Mouse (Mus musculus) lung, postnatal 0 days (tissue): Measurements from ENCODE around the gene Tex48. TPM values are rescaled to one million over a fixed set of nuclear protein-coding genes. Genes with fewer than 3 reads are reported as not detected.

Experiments used
- ATAC-seq: fragments of 200-750 bp; cut with Nextera tagmentation; 2 replicates; pipeline ENCODE4 v1.8.0; 2017; ENCODE audit warnings: moderate library complexity
- DNase-seq: peaks from one replicate; pipeline ENCODE4 v3.0.0-alpha.2; 2016; ENCODE audit warnings: low spot score
- H3K27ac ChIP-seq: fragments of 300-500 bp; sonication (generic); 2 replicates; pipeline ENCODE4 v1.5.1; 2014; ENCODE audit warnings: antibody characterized with exemption, mild to moderate bottlenecking, low read length, mixed read lengths
- H3K27me3 ChIP-seq: fragments of 300-500 bp; sonication (generic); replicated peaks from 2 replicates; pipeline ENCODE4 v1.6.1; 2014; ENCODE audit warnings: low read length, mixed read lengths; ENCODE audit not compliant: insufficient read depth
- H3K36me3 ChIP-seq: fragments of 300-500 bp; sonication (generic); 2 replicates; pipeline ENCODE4 v1.6.1; 2014; ENCODE audit warnings: low read length, mixed read lengths; ENCODE audit not compliant: insufficient read depth
- H3K4me1 ChIP-seq: fragments of 300-500 bp; sonication (generic); 2 replicates; pipeline ENCODE4 v1.6.1; 2014; ENCODE audit warnings: antibody characterized with exemption, low read depth, low read length, mixed read lengths; ENCODE audit not compliant: insufficient read depth
- H3K4me2 ChIP-seq: fragments of 300-500 bp; sonication (generic); replicated peaks from 2 replicates; pipeline ENCODE4 v1.6.1; 2014; ENCODE audit warnings: low read depth, mild to moderate bottlenecking, low read length, moderate library complexity, mixed read lengths
- H3K4me3 ChIP-seq: fragments of 300-500 bp; sonication (generic); 2 replicates; pipeline ENCODE4 v1.5.1; 2014; ENCODE audit warnings: low read depth, low read length
- H3K9ac ChIP-seq: fragments of 300-500 bp; sonication (generic); replicated peaks from 2 replicates; pipeline ENCODE4 v1.6.1; 2014; ENCODE audit warnings: low read depth, mild to moderate bottlenecking
- H3K9me3 ChIP-seq: fragments of 300-500 bp; sonication (generic); 2 replicates; pipeline ENCODE4 v1.6.1; 2016; ENCODE audit warnings: low read length, mixed read lengths
- CTCF ChIP-seq: IDR thresholded peaks from 2 replicates; pipeline ENCODE4 v1.5.1; 2016; ENCODE audit warnings: antibody characterized with exemption, mild to moderate bottlenecking
- EP300 ChIP-seq: IDR thresholded peaks from 2 replicates; pipeline ENCODE4 v1.6.1; 2016; ENCODE audit warnings: antibody characterized with exemption, mild to moderate bottlenecking, control low read depth
- WGBS: fragments of 180-500 bp; shearing (Covaris S2); extraction: QIAGEN DNeasy Blood & Tissue Kit; methylation state at CpG from one replicate; pipeline ENCODE4 v1.1.7; 2014; 5-methylcytosine and 5-hydroxymethylcytosine counted together
- polyA plus RNA-seq: library from polyadenylated mRNA; unstranded; fragments of >200 nt; fragmentation: Nextera tagmentation; extraction: Ambion mirVana; gene quantifications from 2 replicates; pipeline ENCODE4 v1.2.1, GENCODE M21; 2015

The Tex48 gene
- polyA plus RNA-seq, 1 experiment from 2014 or later: not detected

GRCm38 (mm10) chr4:63586240-63586639 is 36.0 kb downstream of the Tex48 start:
- H3K4me2 ChIP-seq: no peak overlapping the region
- H3K9ac ChIP-seq: no peak overlapping the region
- H3K4me3 ChIP-seq: no peak overlapping the region
- no peak for TF ChIP-seq CTCF
- TF ChIP-seq EP300: no peak
- ATAC-seq (no peak), DNase-seq (no peak)
- no peaks in the 10 kb centered on the region for H3K9me3 ChIP-seq
- H3K36me3 ChIP-seq: no peaks in the 10 kb centered on the region
- H3K27me3 ChIP-seq: no peaks in the 10 kb centered on the region
- WGBS: 84% methylated on average over 2 of the region's 2 CpGs
- H3K4me1 ChIP-seq: no peaks in the 10 kb centered on the region
- H3K27ac ChIP-seq: no peak overlapping the region

GRCm38 (mm10) chr4:63585216-63585615 is 37.0 kb downstream of the Tex48 start:
- TF ChIP-seq CTCF (no peak), EP300 (no peak)
- ATAC-seq (no peak), DNase-seq (no peak)
- Histone ChIP-seq H3K4me2 (no peak overlapping the region), H3K9ac (no peak overlapping the region), H3K36me3 (no peaks in the 10 kb centered on the region), H3K4me1 (no peaks in the 10 kb centered on the region), H3K9me3 (no peaks in the 10 kb centered on the region), H3K27ac (no peak overlapping the region), H3K4me3 (no peak overlapping the region), H3K27me3 (no peaks in the 10 kb centered on the region)
- 89% methylated on average over 10 of the region's 10 CpGs for WGBS

GRCm38 (mm10) chr4:63582580-63582979 is 39.6 kb downstream of the Tex48 start:
- Histone ChIP-seq H3K9ac (no peak overlapping the region), H3K9me3 (no peaks in the 10 kb centered on the region), H3K4me2 (no peak overlapping the region), H3K36me3 (no peaks in the 10 kb centered on the region), H3K4me1 (no peaks in the 10 kb centered on the region), H3K27ac (no peak overlapping the region), H3K4me3 (no peak overlapping the region), H3K27me3 (no peaks in the 10 kb centered on the region)
- 78% methylated on average over 5 of the region's 5 CpGs for WGBS
- ATAC-seq: no peak
- no peak for DNase-seq
- TF ChIP-seq EP300 (no peak), CTCF (no peak)

- TF ChIP-seq CTCF: no peak
- no peak for TF ChIP-seq EP300
- Histone ChIP-seq H3K4me3 (no peak overlapping the region), H3K27me3 (no peaks in the 10 kb centered on the region), H3K9me3 (no peaks in the 10 kb centered on the region), H3K27ac (no peak overlapping the region), H3K4me1 (no peaks in the 10 kb centered on the region), H3K9ac (no peak overlapping the region), H3K36me3 (no peaks in the 10 kb centered on the region), H3K4me2 (no peak overlapping the region)
- no peak for ATAC-seq
- no peak for DNase-seq
- WGBS: 57% methylated on average over 6 of the region's 6 CpGs
Observed at GRCm38 (mm10) chr4:63580078-63580477, 42.1 kb downstream of the Tex48 start.

- H3K4me2 ChIP-seq: no peak overlapping the region
- no peaks in the 10 kb centered on the region for H3K36me3 ChIP-seq
- TF ChIP-seq CTCF (no peak), EP300 (no peak)
- no peaks in the 10 kb centered on the region for H3K9me3 ChIP-seq
- 86% methylated on average over 14 of the region's 14 CpGs for WGBS
- no peak overlapping the region for H3K9ac ChIP-seq
- DNase-seq (no peak), ATAC-seq (no peak)
- no peaks in the 10 kb centered on the region for H3K4me1 ChIP-seq
- H3K4me3 ChIP-seq: no peak overlapping the region
- H3K27ac ChIP-seq: no peak overlapping the region
- H3K27me3 ChIP-seq: no peaks in the 10 kb centered on the region
Observed at GRCm38 (mm10) chr4:63579649-63580048, 42.6 kb downstream of the Tex48 start.

GRCm38 (mm10) chr4:63572621-63573020 is 49.6 kb downstream of the Tex48 start:
- Histone ChIP-seq H3K27ac (no peak overlapping the region), H3K4me1 (no peaks in the 10 kb centered on the region; the same call in 1 of the 2 replicates), H3K36me3 (no peaks in the 10 kb centered on the region), H3K9me3 (no peaks in the 10 kb centered on the region), H3K27me3 (no peaks in the 10 kb centered on the region), H3K4me2 (no peak overlapping the region), H3K9ac (no peak overlapping the region), H3K4me3 (no peak overlapping the region)
- TF ChIP-seq CTCF (no peak), EP300 (no peak)
- no peak for DNase-seq
- ATAC-seq: no peak
- 85% methylated on average over 5 of the region's 5 CpGs for WGBS

- 31% methylated on average over 7 of the region's 7 CpGs for WGBS
Observed at GRCm38 (mm10) chr4:63570208-63570781, 51.9 kb downstream of the Tex48 start.

More at GRCm38 (mm10) chr4:63570208-63570781, 51.9 kb downstream of the Tex48 start:
- H3K4me3 ChIP-seq: no peak overlapping the region
- H3K9ac ChIP-seq: no peak overlapping the region
- TF ChIP-seq CTCF: no peak
- no peak for TF ChIP-seq EP300
- H3K27me3 ChIP-seq: no peaks in the 10 kb centered on the region
- H3K4me2 ChIP-seq: no peak overlapping the region
- no peaks in the 10 kb centered on the region; the same call in 1 of the 2 replicates for H3K4me1 ChIP-seq
- ATAC-seq (no peak), DNase-seq (no peak)
- H3K36me3 ChIP-seq: no peaks in the 10 kb centered on the region
- H3K27ac ChIP-seq: no peak overlapping the region
- no peaks in the 10 kb centered on the region for H3K9me3 ChIP-seq
